31 mouse cellular contexts compared by ENCODE assay signal in genomic region chr13:52120795-52121194, GRCm38 (mm10).
"Had no signal": no experiment of that assay in that cellular context is flagged by ENCODE, and none has a peak within 500 bp of the region (broad histone marks: within the 10 kb centered on the region; RNA-seq: fewer than 3 reads in every experiment).

No protein-coding gene starts in this region.

- H3K27me3 ChIP-seq: limb, embryonic 12.5 days; limb, embryonic 15.5 days; liver, embryonic 13.5 days; liver, embryonic 15.5 days; lung, embryonic 15.5 days; midbrain, embryonic 15.5 days; neural tube, embryonic 12.5 days had no signal

- ATAC-seq: liver, embryonic 12.5 days; liver, postnatal 0 days; lung, postnatal 0 days; midbrain, embryonic 13.5 days; midbrain, embryonic 15.5 days; midbrain, embryonic 16.5 days had no signal

- H3K9me3 ChIP-seq: limb, embryonic 10.5 days; limb, embryonic 12.5 days; limb, embryonic 13.5 days; limb, embryonic 15.5 days; liver, embryonic 12.5 days; liver, embryonic 13.5 days; liver, embryonic 15.5 days; lung, embryonic 15.5 days; midbrain, embryonic 10.5 days; midbrain, embryonic 12.5 days; midbrain, embryonic 13.5 days; midbrain, embryonic 15.5 days; neural tube, embryonic 12.5 days had no signal

- H3K36me3 ChIP-seq: limb, embryonic 10.5 days; limb, embryonic 12.5 days; limb, embryonic 13.5 days; limb, embryonic 15.5 days; liver, embryonic 12.5 days; liver, embryonic 13.5 days; liver, embryonic 15.5 days; lung, embryonic 15.5 days; midbrain, embryonic 10.5 days; midbrain, embryonic 12.5 days; midbrain, embryonic 13.5 days; midbrain, embryonic 15.5 days; neural tube, embryonic 12.5 days had no signal

- H3K4me1 ChIP-seq: liver, embryonic 12.5 days; liver, embryonic 13.5 days; liver, embryonic 15.5 days; midbrain, embryonic 12.5 days; midbrain, embryonic 13.5 days; midbrain, embryonic 15.5 days had no signal

- H3K27ac ChIP-seq: limb, embryonic 12.5 days; limb, embryonic 13.5 days; limb, embryonic 15.5 days; liver, embryonic 12.5 days; liver, embryonic 13.5 days; liver, embryonic 14.5 days; liver, embryonic 15.5 days; lung, embryonic 15.5 days; macrophage; midbrain, embryonic 12.5 days; midbrain, embryonic 13.5 days; midbrain, embryonic 15.5 days; neural tube, embryonic 12.5 days had no signal

- H3K4me3 ChIP-seq: limb, embryonic 10.5 days; limb, embryonic 12.5 days; limb, embryonic 13.5 days; limb, embryonic 15.5 days; liver, embryonic 12.5 days; liver, embryonic 13.5 days; liver, embryonic 15.5 days; lung, embryonic 15.5 days; megakaryocyte, embryonic 14.5 days; midbrain, embryonic 10.5 days; midbrain, embryonic 12.5 days; midbrain, embryonic 13.5 days; midbrain, embryonic 15.5 days; neural tube, embryonic 12.5 days had no signal

- H3K4me2 ChIP-seq: limb, embryonic 12.5 days; limb, embryonic 13.5 days; limb, embryonic 15.5 days; liver, embryonic 11.5 days; liver, embryonic 12.5 days; liver, embryonic 13.5 days; liver, embryonic 15.5 days; lung, embryonic 14.5 days; lung, embryonic 15.5 days; midbrain, embryonic 11.5 days; midbrain, embryonic 12.5 days; midbrain, embryonic 13.5 days; midbrain, embryonic 15.5 days; neural tube, embryonic 12.5 days had no signal

- DNase-seq: left cerebral cortex, postnatal 4 days; liver; liver, embryonic 13.5 days; liver, postnatal 0 days; lung, adult 18-20 months; lung, adult 2 months; lung, embryonic 14.5 days; lung, postnatal 10 days; lung, postnatal 14 days; lung, postnatal 36 days; lung, postnatal 4 days; midbrain, embryonic 14.5 days had no signal

- H3K9ac ChIP-seq: limb, embryonic 12.5 days; limb, embryonic 13.5 days; limb, embryonic 15.5 days; liver, embryonic 12.5 days; liver, embryonic 13.5 days; liver, embryonic 14.5 days; liver, embryonic 15.5 days; liver, postnatal 0 days; lung, embryonic 14.5 days; lung, embryonic 15.5 days; midbrain, embryonic 12.5 days; midbrain, embryonic 13.5 days; midbrain, embryonic 15.5 days; neural tube, embryonic 12.5 days had no signal
